Mouse (Mus musculus) effector memory CD4-positive, alpha-beta T cell, adult 5 months (primary cell): ENCODE measurements around the gene Lrrn4. TPM values are rescaled to one million over a fixed set of nuclear protein-coding genes. Genes with fewer than 3 reads are reported as not detected.

ENCODE experiments used
- polyA plus RNA-seq: library from polyadenylated mRNA; unstranded; fragments of 100-300 nt; shearing (Covaris generic); gene quantifications from one replicate; pipeline ENCODE4 v1.2.1, GENCODE M21; 2017

Gene Lrrn4
- 0.10 TPM for polyA plus RNA-seq

GRCm38 (mm10) chr2:132880844-132881645 is at the start of gene Lrrn4:
Lrrn4 (minus strand) TSS chr2:132880891.

GRCm38 (mm10) chr2:132846407-132847358 is 34.0 kb downstream of the Lrrn4 start, which contains the start of gene Crls1:
Crls1 (plus strand) TSS chr2:132846666.

Other genes starting within 250 kb of the Lrrn4 start
- gene Shld1, start 194.0 kb downstream of the Lrrn4 start, polyA plus RNA-seq, result 95.2 TPM
- 0.22 TPM for gene Chgb, start 99.6 kb downstream of the Lrrn4 start, polyA plus RNA-seq
- 21.7 TPM for gene Trmt6, start 64.8 kb downstream of the Lrrn4 start, polyA plus RNA-seq
- 1.1 TPM for gene Mcm8, start 64.8 kb downstream of the Lrrn4 start, polyA plus RNA-seq
- gene Crls1, start 34.2 kb downstream of the Lrrn4 start, polyA plus RNA-seq, result 15.6 TPM
- gene Fermt1, start 65.0 kb upstream of the Lrrn4 start, polyA plus RNA-seq, result 0.30 TPM